Mouse (Mus musculus): ENCODE measurements around the gene Grifin.

Grifin gene

DNA sequence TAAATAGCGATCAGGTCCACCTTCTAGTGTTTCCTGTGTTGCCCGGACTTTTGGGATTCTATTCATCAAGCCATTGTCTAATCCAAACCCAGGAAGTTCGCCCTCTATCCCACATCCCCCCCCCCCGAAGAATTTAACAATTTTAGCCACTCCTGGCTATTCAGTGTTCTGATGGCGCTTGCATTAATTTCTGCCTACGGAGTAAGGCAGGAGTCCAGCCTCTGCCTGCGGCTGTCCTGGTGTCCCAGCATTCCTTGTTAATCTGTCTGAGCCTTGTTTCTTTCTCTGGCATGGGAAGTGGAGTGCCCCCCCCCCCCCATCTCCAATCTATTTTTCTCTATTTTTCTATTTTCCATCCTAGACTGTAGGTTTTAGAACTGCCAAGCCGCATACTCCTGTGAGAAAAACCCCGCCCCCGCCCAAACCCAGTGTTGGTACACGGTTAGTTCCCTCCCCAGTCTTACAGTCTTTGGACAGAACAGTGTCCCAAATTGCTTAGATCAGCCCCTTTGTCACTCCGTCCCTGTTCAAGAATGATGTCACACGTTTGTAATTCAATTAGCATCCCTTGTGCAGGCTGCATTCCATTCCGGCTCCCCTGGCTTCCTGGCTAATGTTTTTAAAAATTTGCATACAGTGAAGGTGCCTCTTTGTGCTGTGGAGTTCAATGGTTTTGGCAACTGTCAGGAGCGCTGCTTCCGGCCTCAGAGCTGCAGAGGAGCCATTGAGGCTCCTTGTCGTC lies 15.4 kb downstream of the Grifin start:
- peak in 1 of 2 experiments; percentile 36 for DNase-seq (ENCODE audit: low spot score in 2 of 2)

DNA sequence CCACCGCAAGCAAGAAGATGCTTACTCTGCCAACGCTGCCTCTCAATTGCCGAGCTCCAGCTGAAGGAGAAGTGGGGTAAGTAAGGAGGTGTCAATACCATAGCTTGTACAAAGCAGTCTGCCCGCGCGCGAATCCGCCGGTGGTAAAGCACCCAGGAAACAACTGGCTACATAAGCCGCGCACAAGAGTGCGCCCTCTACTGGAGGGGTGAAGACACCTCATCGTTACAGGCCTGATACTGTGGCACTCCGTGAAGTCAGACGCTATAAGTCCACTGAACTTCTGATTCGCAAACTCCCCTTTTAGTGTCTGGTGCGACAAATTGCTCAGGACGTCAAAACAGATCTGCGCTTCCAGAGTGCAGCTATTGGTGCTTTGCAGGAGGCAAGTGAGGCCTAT lies 18.5 kb downstream of the Grifin start:
- DNase-seq (ENCODE audit: low spot score in 2 of 2): no peak

DNA sequence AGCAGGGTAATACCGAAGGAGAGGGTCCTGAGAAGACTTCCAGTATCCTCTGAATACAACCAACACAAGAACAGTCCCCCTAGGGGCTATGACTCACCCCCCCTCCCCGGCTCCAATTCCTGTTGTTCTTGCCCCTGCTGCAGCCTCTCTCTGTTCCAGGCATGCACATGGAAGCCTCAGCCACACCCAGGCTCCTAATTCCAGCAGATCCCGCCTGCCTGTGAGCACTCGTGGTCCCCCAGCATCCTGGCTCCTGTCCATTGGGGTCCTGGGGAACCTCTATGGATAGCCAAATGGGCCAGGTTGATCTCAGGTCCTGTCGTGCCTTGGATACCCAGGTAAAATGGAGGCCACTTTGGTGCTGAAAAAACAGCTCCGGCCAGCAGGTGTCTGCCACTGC lies 19.2 kb downstream of the Grifin start:
- DNase-seq (ENCODE audit: low spot score in 2 of 2): no peak

DNA sequence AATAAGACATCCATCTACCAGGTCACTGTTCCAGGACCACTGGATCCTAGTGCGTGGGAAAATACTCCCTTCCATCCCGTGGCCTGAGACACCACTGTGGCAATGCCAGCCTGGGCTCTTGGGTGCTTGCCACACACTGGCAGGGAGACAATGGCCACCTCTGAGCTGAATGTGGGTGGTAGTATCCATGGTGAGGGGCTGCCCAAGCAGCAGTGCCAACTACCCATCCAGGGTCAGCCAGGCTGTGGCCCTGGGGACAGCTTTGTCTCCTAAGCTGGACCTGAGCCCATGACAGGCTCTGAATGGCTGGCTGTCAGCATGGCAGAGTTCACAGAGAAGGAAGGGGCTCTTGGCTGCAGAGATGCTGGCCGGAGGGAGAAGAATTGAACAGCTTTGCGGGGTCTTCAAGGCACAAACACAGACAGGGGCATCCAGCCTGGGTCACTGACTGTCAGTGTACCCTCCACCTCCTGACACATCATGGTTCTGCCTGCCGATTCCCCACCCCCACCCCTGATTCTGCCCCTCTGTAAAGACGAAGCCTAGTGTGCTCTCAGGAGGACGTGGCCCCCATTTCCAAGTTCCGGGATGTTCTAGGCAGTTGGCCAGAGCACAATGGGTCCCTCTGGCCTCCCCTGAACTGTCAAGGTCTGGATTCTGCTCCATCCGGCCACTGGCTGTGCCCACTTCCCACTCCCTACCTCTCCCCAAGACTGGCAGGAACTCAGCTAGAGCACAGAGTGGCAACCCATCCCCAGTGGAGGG lies 21.9 kb downstream of the Grifin start:
- DNase-seq (ENCODE audit: low spot score in 2 of 2): peak; percentile 51 to 63

DNA sequence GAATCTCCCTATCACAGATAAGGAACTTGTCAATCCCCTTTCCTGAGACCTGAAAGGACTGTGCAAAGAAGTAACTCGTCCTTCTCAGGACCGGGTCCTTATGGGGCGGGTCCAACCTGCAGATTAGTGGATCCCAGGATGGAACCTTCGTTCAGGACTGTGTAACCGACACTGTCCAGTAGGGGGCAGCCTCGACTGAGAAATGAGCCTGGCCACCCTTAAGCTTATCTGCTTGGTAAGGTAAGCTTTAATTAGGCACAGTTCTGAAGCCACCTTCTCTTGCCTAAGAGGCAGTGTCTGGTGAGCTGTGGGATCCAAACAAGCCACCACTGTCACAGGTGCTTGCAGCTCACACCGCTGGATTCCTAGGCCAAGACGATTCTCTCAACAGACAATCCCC lies 24.8 kb downstream of the Grifin start:
- peak; percentile 82 to 86 for DNase-seq (ENCODE audit: low spot score in 2 of 2)

DNA sequence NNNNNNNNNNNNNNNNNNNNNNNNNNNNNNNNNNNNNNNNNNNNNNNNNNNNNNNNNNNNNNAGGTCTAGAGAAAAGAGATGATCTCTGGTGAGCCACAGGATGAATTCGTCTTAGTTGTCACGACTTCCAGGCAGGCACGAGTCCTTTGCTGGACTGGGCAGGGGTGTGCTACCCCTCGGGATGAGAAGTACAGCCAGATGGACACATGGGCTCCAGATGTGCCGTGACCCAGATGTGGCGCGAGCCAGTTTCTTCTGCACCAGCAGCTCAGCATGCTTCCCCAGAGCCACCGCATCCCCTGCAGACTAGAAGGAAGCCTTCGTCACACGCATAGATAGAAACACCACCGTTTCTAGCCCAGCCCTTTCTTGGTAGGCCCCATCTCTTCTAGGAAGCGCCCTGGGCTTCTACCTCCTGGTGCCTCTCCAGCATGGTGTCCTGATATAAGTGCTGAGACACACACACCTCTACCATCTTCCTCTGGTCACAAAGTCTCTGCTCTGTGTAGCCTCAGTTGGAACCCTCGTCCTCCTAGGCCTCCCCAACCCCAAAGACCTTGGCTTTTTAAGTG lies 26.7 kb downstream of the Grifin start:
- no peak for DNase-seq (ENCODE audit: low spot score in 2 of 2)

DNA sequence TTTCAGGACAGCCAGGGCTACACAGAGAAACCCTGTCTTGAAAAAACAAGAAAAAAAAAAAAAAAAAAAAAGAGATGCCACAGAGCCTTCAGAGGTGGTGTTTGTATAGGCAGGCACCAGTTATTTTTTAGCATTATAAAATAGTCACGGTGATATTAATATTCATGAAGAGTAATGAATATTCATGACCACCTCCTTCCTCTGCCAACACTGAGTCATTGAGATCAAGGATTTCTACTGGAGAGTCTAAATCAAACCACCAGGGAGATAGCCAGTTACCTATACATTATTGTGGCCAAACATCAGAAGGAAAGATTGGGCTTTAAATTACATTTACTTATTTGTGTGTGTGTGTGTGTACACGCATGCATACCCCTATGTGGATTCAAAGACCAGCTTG lies 38.1 kb downstream of the Grifin start:
- no peak for DNase-seq (ENCODE audit: low spot score in 2 of 2)

DNA sequence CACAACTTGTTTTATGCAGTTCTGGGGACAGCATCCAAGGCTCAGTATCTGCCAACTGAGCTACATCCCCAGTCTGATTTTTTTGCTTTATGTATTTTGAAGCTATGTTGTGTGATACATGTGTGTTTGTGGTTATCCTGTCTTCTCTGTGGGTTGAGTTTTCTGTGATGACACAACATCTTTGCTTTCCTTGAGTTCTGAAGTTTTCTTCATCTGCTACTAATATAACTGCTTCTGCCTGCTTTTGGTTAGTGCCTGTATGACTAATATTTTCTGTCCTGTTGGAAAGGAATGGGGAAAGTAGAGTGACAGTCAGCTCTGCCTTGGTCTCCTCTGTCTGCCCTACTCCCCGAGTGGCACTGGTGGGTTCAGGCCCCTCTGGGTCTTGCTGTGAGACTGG lies 43.7 kb downstream of the Grifin start:
- DNase-seq (ENCODE audit: low spot score in 2 of 2): no peak

DNA sequence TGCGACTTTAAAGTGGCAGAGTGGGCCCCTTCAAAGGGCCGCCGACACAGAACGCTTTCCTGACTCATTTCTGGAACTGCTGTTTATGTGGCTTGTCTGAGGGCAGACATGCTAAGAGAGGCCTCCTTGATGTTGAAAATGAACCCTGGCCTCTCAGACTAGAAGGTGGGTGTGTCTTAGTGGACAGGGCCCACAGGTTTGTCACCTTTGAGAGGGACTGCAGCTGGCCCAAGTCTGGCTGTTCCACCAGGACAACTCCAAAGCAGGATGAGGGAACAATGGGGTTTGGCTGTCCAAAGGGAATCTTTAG lies 47.0 kb downstream of the Grifin start:
- DNase-seq (ENCODE audit: low spot score in 2 of 2): no peak

DNA sequence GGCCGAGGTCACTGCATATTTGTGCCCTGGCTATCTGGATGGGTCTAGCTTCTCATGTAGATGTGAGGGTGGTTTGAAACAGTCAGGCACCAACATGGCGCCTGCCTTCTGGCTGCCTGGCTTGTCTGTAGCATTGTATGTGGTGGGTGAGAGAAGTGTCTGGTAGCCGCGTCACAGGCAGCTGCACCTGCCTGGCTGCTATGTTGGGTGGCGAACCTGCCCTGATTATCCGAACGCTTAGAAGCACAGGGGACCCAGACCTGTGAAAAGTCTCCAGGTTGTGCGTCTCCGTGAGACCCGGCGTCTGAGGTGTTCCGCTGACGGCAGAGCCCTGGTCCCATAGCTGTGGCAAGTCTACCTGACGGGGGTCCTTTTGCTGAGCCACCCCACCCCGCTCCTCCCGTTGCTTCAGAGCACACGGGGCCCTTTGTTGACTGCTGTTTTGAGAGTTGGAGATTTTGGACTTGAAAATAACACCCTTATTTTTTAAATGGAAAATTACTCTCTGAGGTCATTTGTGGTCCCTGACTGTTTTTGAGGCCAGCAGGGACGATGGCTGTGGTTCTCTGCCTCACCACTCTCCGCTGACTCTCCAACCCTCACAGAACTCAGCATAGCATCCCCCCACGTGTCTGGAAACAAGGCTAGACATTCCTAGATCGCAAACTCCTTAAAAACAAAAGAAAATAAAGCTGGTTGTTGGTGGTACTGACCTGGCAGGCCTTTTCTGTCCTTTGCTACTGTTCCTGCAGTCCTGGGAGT lies 47.5 kb downstream of the Grifin start:
- DNase-seq (ENCODE audit: low spot score in 2 of 2): no peak

DNA sequence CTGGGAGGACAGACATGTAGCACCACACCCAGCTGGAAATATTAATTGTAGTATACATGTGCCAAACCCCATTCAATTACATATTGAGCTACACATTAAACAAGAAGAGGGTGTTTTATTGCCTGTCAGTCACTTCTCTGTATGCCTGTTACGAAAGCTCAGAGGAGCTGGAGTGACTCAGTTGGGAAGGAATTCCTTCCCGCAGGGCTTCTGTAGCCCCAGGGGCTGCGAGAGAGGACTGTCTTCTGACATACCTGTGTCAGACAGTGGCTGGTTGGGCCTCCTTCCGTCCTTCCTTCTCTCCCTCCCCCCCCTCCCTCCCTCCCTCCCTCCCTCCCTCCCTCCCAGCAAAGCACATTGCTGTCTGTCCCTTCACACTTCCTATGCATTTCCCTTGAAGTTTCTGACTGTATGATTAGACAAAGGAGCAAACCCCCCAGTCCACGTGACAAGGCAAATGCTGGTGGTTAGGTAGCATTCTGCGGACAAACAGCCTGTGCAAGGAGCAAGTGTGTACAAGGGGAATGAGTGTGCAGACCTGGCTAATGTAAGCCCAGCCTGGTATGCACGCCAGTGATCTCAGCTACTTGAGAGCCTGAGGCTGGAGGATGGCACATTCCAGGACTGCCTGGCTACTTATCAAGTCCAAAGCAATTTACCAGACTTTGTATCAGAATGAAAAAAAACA lies 49.9 kb downstream of the Grifin start:
- DNase-seq (ENCODE audit: low spot score in 2 of 2): no peak

DNA sequence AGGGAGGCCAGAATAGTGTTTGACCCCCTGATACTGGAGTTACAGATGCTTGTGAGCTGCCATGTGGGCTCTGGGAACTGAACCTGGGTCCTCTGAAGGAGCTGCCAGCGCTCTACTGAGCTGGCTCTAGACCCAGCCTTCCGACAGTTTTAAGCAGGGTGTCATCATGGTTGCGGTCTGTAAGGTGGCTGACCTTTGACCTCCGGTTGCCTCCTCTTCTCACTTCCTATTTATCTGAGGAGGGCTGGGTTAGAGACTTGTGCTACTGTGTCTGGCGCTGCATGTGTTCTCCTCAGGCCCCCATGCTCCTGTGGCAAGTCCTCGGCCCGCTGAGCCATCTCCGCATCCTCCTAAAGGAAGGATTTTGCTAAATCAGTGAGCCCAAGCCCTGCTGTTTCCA lies 51.0 kb downstream of the Grifin start:
- no peak for DNase-seq (ENCODE audit: low spot score in 2 of 2)
